Mouse (Mus musculus) myocyte (in vitro differentiated cells): ENCODE data around the gene Dynlt1b. TPM values are rescaled to one million over a fixed set of nuclear protein-coding genes. Genes with fewer than 3 reads are reported as not detected.
"Not testable (repeated sequence)": the region's sequence is repeated elsewhere in the genome, so short reads cannot be mapped to it uniquely, and the experiment has no call there.

Experiments used
- H3K27me3 ChIP-seq: one replicate; pipeline ENCODE4 v1.6.1; 2011; ENCODE audit not compliant: control insufficient read depth, insufficient read depth, insufficient read length
- H3K36me3 ChIP-seq: one replicate; pipeline ENCODE4 v1.6.1; 2011; ENCODE audit not compliant: control insufficient read depth, insufficient read depth
- H3K4me2 ChIP-seq: one replicate; pipeline ENCODE4 v1.6.1; 2011; ENCODE audit warnings: low read depth, control low read depth
- H3K4me3 ChIP-seq: one replicate; pipeline ENCODE4 v1.5.1; 2011; ENCODE audit warnings: mild to moderate bottlenecking, control low read depth, moderate library complexity
- H3K79me2 ChIP-seq: one replicate; pipeline ENCODE4 v1.6.1; 2011; ENCODE audit not compliant: control insufficient read depth, insufficient read depth
- H3ac ChIP-seq: one replicate; pipeline ENCODE4 v1.6.1; 2011; ENCODE audit not compliant: control insufficient read depth, insufficient read length
- CEBPB ChIP-seq: IDR thresholded peaks from 2 replicates; pipeline ENCODE4 v1.6.1; 2011; ENCODE audit warnings: mild to moderate bottlenecking, moderate library complexity; ENCODE audit not compliant: poor library complexity, insufficient read depth, severe bottlenecking
- MYOD1 ChIP-seq, 3 experiments: IDR thresholded peaks; one replicate each; pipeline ENCODE4 v1.6.1; 2011; ENCODE audit warnings: control low read depth in 2 of 3, low read depth in 2 of 3, mild to moderate bottlenecking in 2 of 3, moderate library complexity in 1 of 3; ENCODE audit not compliant: insufficient read length in 2 of 3, control insufficient read depth in 1 of 3
- polyA plus RNA-seq: library from polyadenylated mRNA; unstranded; fragments of >200 nt; fragmentation: generic; extraction: Trizol; gene quantifications from one replicate; pipeline ENCODE4 v1.2.1, GENCODE M21; 2012; ENCODE audit warnings: missing spikeins

The Dynlt1b gene
- polyA plus RNA-seq, 1 experiment: 201 TPM

DNA sequence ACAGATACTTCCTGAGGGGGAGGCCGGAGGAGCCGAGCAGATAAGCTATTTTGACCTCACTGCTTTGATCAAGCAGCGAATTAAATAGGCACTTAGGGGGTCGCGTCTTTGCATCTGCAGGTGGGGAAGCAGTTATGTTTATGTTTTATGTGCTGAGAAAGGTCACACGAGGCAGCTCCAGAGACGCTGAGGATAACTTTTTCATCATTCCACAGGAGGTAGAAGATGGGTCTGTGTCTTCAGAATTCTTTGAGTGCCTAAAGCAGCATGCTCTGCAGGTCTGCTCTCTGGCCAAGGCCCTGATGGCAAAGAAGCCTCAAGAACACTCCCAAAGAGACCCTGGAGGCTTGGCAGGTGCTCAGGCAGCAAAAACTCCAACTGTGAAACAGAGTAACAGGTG lies 31.1 kb upstream of the Dynlt1b start:
- not testable (repeated sequence) for H3K4me3 ChIP-seq, H3K79me2 ChIP-seq, H3ac ChIP-seq, H3K36me3 ChIP-seq, H3K27me3 ChIP-seq, H3K4me2 ChIP-seq
- peak in 1 of 3 experiments; percentile 23 for TF ChIP-seq MYOD1 (IDR thresholded peaks at IDR 0.05; ENCODE audit: control insufficient read depth in 1 of 3, insufficient read length in 2 of 3, low read depth in 2 of 3)

DNA sequence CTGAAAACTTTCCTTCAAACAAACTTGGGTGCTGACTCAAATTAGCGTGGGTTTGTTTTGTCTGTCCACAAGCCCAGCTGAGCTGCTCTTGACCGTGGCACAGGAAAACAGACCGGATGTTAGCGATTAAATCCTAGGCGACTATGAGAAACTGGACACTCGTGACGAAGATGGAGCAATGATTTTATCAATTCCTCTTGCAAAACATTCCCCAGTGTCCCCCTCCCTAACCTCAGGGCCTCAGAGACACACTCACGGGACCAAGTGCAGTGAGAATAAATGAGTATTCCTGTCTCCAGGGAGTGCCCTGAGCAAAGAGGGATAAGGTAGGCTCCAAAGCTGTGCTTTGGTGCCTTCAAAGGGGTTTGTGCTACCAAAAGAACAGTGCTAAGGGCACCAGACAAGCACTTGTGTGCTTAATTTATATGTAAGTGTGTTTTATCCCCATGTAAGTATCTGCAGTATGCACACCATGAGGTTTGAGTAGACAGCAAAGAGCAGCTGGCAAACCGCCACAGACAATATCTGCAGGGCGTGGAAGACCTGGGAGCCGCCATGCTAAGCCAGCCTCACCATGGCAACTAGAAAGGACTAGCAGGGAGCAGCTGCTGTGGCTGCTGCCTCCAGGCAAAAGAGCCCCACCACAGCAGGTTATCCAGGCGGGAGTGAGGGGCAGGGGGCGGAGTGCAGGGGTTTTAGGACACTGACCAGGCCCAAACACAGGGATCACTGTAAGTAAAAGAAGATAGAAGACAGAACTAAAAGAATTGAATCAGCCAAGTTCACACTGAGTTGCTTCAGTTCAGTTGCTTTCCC lies 30.4 kb upstream of the Dynlt1b start:
- not testable (repeated sequence) for H3ac ChIP-seq, H3K4me3 ChIP-seq, H3K27me3 ChIP-seq, H3K36me3 ChIP-seq, H3K79me2 ChIP-seq
- H3K4me2 ChIP-seq: peak overlapping the region; percentile 55

DNA sequence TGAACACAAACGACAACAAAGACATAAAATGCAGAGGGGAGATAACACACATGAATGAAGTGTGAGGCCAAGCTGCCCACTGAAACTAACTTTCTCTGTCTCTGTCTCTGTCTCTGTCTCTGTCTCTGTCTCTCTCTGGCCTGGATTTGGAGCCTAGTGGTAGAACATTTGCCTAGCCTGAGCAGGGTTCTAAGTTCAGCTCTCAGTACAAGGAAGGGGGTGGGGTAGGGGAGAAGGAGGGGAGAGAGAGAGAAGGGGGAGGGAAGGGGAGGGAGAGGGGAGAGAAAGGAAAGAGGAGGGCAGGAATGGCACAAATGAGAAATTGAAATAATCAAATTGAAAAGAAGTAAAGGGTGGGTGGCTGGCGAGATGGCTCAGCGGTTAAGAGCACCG lies 29.8 kb upstream of the Dynlt1b start:
- H3K4me3 ChIP-seq, H3K79me2 ChIP-seq, H3K36me3 ChIP-seq, H3K27me3 ChIP-seq, H3ac ChIP-seq: not testable (repeated sequence)
- H3K4me2 ChIP-seq: peak overlapping the region; percentile 55

DNA sequence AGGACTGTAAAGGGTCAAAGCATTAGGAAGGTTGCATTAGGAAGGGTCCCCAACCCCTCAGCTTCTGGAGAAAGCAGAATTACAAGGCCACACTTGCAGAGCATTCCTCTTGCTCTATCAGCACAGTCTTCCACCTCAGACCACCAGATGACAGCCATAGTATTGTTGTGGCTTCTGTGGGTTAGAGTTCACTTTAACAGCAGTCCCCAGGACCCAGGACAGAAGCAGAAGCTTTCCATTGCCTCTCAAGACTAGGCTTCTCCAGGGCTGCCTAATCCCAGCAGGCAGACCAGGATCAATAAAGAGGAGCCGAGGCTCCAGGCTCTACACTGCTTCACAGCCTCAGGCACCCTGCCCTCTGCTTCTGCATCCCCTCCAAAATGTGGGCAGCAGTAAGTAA lies 25.4 kb upstream of the Dynlt1b start:
- not testable (repeated sequence) for H3K27me3 ChIP-seq, H3K4me3 ChIP-seq, H3K4me2 ChIP-seq, H3K36me3 ChIP-seq, H3K79me2 ChIP-seq, H3ac ChIP-seq

DNA sequence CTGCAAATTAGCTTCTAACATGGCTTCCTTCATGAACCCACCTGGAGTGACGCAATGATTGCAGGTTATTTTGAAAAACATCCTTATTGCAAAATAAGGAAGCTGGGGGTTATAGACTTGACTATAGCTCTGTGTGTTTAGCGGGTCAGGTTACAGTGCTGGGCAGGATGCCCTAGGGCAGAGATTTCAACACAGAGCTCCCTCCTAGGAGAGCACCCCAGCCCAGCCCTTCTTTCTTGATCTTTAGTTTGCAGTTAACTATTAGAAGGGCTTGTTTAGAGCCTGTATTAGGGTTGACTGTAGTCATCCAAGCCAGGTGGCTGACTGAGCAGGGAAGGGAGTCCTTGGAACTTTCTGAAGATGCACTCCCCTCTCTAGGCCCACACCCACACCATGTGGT lies 22.9 kb upstream of the Dynlt1b start:
- not testable (repeated sequence) for H3K4me3 ChIP-seq, H3K27me3 ChIP-seq, H3K79me2 ChIP-seq, H3K4me2 ChIP-seq, H3ac ChIP-seq, H3K36me3 ChIP-seq
- TF ChIP-seq CEBPB: peak; percentile 69

DNA sequence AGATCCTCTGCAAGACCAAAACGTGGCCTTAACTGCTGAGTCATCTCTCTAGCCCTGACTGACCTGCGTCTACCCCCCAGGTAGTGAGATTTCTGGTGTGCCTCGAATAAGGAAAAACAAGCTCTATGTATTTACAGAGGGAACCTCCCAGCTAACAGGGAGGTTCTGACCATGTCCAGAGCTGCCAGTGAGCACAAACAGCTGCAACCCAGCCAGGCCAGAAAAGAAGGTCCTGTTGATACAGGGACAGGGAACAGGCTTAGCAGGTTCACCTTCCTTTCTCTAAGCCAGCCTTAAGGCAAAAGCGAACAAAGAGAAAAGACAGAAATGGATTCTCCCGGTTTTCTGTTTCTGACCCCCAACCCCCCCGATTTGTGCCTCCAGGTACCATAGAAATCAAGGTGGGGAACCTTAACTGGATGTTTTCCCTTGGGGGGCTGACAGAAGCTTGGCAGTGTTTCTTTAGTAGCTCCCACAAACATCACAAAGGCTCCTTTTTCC lies 19.1 kb upstream of the Dynlt1b start:
- H3K27me3 ChIP-seq, H3K79me2 ChIP-seq, H3ac ChIP-seq, H3K4me2 ChIP-seq, H3K4me3 ChIP-seq, H3K36me3 ChIP-seq: not testable (repeated sequence)

DNA sequence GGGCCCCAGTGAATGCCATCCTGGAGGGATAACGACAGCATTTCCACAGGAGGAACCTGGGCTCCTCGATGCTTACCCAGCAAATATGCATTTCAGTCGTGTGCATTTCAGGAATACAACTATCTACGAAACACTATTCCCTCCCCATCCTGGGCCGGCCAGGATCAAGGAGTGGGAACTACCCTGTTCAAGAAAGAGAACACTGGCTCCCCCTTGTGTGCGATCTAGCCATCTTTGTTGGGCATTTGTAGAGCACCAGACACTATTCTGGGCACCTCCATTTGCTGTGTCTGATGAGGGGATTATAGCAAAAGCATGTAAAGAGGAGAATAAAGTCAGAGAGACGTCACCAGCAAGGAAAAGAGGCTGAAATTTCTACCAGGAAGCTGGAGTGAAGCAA lies 12.8 kb upstream of the Dynlt1b start:
- H3K79me2 ChIP-seq, H3ac ChIP-seq, H3K36me3 ChIP-seq, H3K4me2 ChIP-seq, H3K4me3 ChIP-seq, H3K27me3 ChIP-seq: not testable (repeated sequence)

DNA sequence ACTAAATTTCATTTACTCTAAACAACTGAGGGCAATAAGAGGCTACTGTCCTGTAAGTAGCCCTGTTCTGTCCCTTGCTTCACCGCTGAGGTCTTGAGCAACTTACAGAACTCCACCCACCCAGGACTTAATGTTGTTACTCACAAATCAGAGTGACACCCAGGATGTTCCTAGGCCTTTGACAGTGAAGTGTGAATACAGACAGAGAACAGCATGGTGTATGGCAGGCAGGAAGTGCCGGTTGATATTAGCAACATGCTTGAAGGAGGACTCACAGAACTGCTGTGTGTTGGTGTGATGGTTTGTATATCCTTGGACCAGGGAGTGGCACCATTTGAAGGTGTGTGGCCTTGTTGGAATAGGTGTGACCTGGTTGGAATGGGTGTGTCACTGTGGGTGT lies 9.4 kb upstream of the Dynlt1b start:
- not testable (repeated sequence) for H3K36me3 ChIP-seq, H3K4me2 ChIP-seq, H3K4me3 ChIP-seq, H3ac ChIP-seq, H3K27me3 ChIP-seq, H3K79me2 ChIP-seq

DNA sequence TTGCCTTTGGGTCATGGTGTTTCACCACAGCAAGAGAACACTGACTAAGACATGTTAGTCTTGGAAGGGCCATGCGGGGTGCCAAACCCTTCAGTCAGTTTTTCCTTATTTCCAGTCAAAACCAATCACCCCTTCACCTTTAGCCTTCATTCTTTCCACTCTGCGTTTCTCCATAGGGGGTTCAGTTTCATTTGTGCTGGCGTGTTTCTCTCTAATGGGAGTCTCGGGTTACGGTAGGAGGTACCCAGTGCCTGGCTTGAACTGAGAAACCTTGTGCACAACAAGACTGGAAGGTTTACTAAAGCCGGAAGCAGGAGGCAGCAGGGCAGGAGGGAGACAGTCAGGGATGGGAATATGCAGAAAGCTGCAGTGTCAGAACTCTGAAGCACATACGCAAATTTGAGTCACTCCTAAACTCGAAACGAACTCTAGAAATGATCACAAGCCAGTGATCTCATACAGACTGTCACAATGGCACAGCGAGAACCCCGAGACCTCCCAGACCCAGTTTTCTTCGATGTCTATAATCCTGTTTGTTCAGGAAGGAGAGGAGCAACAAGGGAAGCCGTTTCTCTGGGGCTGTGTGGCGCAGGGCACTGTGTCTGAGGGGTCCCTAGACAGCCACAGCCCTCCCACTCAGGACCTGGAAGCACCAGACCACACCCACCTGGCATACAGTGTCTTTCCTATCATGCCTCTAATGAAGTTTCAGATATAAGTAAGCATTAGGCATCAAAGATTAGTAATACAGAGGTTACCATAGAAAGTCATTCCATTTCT lies 8.2 kb upstream of the Dynlt1b start:
- not testable (repeated sequence) for H3K27me3 ChIP-seq, H3K4me3 ChIP-seq, H3K79me2 ChIP-seq, H3ac ChIP-seq, H3K4me2 ChIP-seq, H3K36me3 ChIP-seq

DNA sequence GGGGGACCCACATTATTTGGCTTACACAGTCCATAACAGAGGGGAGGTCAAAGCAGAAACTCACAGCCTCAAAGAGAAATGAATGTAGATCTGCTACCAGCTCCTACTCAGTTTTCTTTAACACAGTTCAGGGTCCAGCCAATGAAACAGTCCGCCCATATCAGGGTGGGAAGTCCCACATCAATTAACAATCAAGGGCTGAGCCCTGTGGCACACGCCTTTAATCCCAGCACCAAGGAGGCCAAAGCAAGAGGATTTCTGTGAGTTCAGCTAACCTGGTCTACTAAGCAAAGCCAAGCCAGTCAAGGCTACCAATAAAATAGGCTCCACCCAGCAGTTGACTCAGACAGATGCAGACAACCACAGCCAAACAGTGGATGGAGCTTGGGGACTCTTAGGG lies 7.5 kb upstream of the Dynlt1b start:
- H3K36me3 ChIP-seq, H3K27me3 ChIP-seq, H3K4me3 ChIP-seq, H3K79me2 ChIP-seq, H3ac ChIP-seq, H3K4me2 ChIP-seq: not testable (repeated sequence)

DNA sequence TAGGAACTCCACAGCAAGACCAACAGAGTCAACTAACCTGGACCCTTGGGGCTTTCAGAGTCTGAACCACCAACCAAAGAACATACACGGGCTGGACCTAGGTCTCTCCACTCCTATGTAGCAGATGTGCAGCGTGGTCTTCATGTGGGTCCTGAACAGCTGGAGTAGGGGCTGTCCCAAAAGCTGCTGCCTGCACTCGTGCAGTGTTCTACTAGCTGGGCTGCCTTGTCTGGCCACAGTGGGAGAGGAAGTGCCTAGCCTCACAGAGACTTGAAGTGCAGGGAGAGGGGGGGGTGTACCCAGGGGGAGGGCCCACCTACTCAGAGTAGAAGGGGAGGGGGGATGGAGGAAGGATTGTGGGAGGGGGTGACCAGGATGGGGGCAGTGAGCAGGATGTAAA lies 7.1 kb upstream of the Dynlt1b start:
- not testable (repeated sequence) for H3K4me3 ChIP-seq, H3K27me3 ChIP-seq, H3K4me2 ChIP-seq, H3K79me2 ChIP-seq, H3K36me3 ChIP-seq, H3ac ChIP-seq

DNA sequence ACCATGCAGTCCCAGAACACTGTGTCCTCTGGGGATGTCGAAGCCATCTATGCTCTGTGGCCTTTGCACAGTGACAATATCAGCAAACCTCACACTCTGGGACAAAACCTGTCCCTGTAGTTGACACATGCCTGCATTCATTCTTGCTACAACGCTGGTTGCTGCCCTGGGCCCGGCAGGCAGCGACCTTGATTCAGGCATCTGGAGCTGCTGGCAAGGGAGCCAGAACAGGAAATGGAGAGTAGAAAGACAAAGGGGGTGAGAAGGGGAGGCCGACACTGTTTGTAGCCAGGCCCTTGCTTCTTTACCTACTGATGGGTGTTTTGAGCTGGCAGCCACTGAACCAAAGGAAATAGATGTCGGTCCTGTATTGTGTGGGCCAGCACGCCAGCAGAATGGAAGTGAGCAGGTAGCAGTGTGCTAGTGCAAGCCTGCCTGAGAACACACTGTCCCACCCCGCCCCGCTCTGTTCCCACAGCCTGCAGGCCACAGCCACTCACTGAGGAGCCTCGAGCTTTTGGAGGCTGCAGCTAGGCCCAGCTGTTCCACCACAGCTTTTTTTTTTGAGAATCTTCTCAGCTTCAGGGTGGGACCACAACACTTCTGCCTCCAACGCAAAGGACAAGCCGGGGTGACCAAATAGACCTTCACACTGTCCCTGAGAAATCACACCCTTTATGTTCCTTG lies 5.5 kb upstream of the Dynlt1b start:
- not testable (repeated sequence) for H3K4me2 ChIP-seq, H3K4me3 ChIP-seq, H3ac ChIP-seq, H3K27me3 ChIP-seq, H3K79me2 ChIP-seq, H3K36me3 ChIP-seq
